Mouse (Mus musculus): ENCODE measurements around the gene Ddit4. TPM values are rescaled to one million over a fixed set of nuclear protein-coding genes. Genes with fewer than 3 reads are reported as not detected.

Ddit4 gene
- polyA plus RNA-seq, 1 experiment, result 62.7 TPM

GRCm38 (mm10) chr10:59974786-59975185, 23.2 kb upstream of the Ddit4 start:
- Histone ChIP-seq H3ac (ENCODE audit: control insufficient read depth, insufficient read length, low read depth) (no peak overlapping the region), H3K79me2 (ENCODE audit: control insufficient read depth, insufficient read depth) (no peaks in the 10 kb centered on the region), H3K36me3 (ENCODE audit: control insufficient read depth, insufficient read depth) (no peaks in the 10 kb centered on the region), H3K4me3 (ENCODE audit: insufficient read depth, poor library complexity, severe bottlenecking) (no peak overlapping the region), H3K27me3 (ENCODE audit: control insufficient read depth, insufficient read depth, insufficient read length) (no peaks in the 10 kb centered on the region), H3K79me3 (ENCODE audit: low read depth) (no peaks in the 10 kb centered on the region)
- TF ChIP-seq MYOG (IDR thresholded peaks at IDR 0.05; ENCODE audit: control insufficient read depth, extremely low read depth, insufficient read length), result no peak
- no peak for TF ChIP-seq CTCF (IDR thresholded peaks at IDR 0.05; ENCODE audit: control insufficient read depth, insufficient read depth, insufficient read length)
- no peak for TF ChIP-seq MAX (IDR thresholded peaks at IDR 0.05)
- TF ChIP-seq USF1 (IDR thresholded peaks at IDR 0.05; ENCODE audit: low read depth), result no peak
- no peak for TF ChIP-seq FOSL1 (IDR thresholded peaks at IDR 0.05; ENCODE audit: insufficient read depth, low read length, poor library complexity, severe bottlenecking)
- no peak for TF ChIP-seq CEBPB (IDR thresholded peaks at IDR 0.05; ENCODE audit: low read depth)
- TF ChIP-seq MYOD1 (IDR thresholded peaks at IDR 0.05; ENCODE audit: control insufficient read depth, insufficient read length, low read depth), result no peak

GRCm38 (mm10) chr10:59974191-59974664, 22.6 kb upstream of the Ddit4 start:
- Histone ChIP-seq H3K79me3 (ENCODE audit: low read depth) (no peaks in the 10 kb centered on the region), H3K36me3 (ENCODE audit: control insufficient read depth, insufficient read depth) (no peaks in the 10 kb centered on the region), H3ac (ENCODE audit: control insufficient read depth, insufficient read length, low read depth) (no peak overlapping the region), H3K79me2 (ENCODE audit: control insufficient read depth, insufficient read depth) (no peaks in the 10 kb centered on the region), H3K4me3 (ENCODE audit: insufficient read depth, poor library complexity, severe bottlenecking) (no peak overlapping the region), H3K27me3 (ENCODE audit: control insufficient read depth, insufficient read depth, insufficient read length) (no peaks in the 10 kb centered on the region)
- TF ChIP-seq MYOD1 (IDR thresholded peaks at IDR 0.05; ENCODE audit: control insufficient read depth, insufficient read length, low read depth) (no peak), MAX (IDR thresholded peaks at IDR 0.05) (no peak), USF1 (IDR thresholded peaks at IDR 0.05; ENCODE audit: low read depth) (no peak)

GRCm38 (mm10) chr10:59973400-59973799, 21.8 kb upstream of the Ddit4 start:
- Histone ChIP-seq H3K79me3 (ENCODE audit: low read depth) (no peaks in the 10 kb centered on the region), H3ac (ENCODE audit: control insufficient read depth, insufficient read length, low read depth) (no peak overlapping the region), H3K36me3 (ENCODE audit: control insufficient read depth, insufficient read depth) (no peaks in the 10 kb centered on the region), H3K79me2 (ENCODE audit: control insufficient read depth, insufficient read depth) (no peaks in the 10 kb centered on the region), H3K4me3 (ENCODE audit: insufficient read depth, poor library complexity, severe bottlenecking) (no peak overlapping the region), H3K27me3 (ENCODE audit: control insufficient read depth, insufficient read depth, insufficient read length) (no peaks in the 10 kb centered on the region)
- TF ChIP-seq USF1 (IDR thresholded peaks at IDR 0.05; ENCODE audit: low read depth) (no peak), MAX (IDR thresholded peaks at IDR 0.05) (no peak), CEBPB (IDR thresholded peaks at IDR 0.05; ENCODE audit: low read depth) (no peak), CTCF (IDR thresholded peaks at IDR 0.05; ENCODE audit: control insufficient read depth, insufficient read depth, insufficient read length) (no peak), FOSL1 (IDR thresholded peaks at IDR 0.05; ENCODE audit: insufficient read depth, low read length, poor library complexity, severe bottlenecking) (no peak), MYOD1 (IDR thresholded peaks at IDR 0.05; ENCODE audit: control insufficient read depth, insufficient read length, low read depth) (no peak), MYOG (IDR thresholded peaks at IDR 0.05; ENCODE audit: control insufficient read depth, extremely low read depth, insufficient read length) (no peak)

DNA sequence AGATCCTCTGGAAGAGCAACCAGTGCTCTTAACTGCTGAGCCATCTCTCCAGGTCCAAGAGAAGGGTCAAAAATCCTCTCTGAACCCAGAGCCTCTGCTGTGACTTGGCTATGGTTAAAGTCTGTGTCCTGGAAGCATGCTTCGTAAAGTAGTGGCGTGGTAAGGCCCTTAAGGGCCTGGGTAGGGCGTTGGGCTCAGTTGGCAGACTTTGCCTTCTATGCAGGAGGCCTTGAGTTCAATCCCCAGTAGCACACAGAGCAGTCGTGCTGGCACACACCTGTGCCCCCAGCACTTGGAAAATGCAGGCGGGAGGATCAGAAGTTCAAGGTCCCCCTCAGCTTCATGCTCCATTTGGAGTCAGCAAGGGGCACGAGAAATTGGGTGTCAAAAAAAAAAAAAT, 21.4 kb upstream of the Ddit4 start:
- no peak overlapping the region for H3ac ChIP-seq (ENCODE audit: control insufficient read depth, insufficient read length, low read depth)
- no peaks in the 10 kb centered on the region for H3K27me3 ChIP-seq (ENCODE audit: control insufficient read depth, insufficient read depth, insufficient read length)
- H3K79me2 ChIP-seq (ENCODE audit: control insufficient read depth, insufficient read depth), result no peaks in the 10 kb centered on the region
- H3K79me3 ChIP-seq (ENCODE audit: low read depth), result no peaks in the 10 kb centered on the region
- no peaks in the 10 kb centered on the region for H3K36me3 ChIP-seq (ENCODE audit: control insufficient read depth, insufficient read depth)
- H3K4me3 ChIP-seq (ENCODE audit: insufficient read depth, poor library complexity, severe bottlenecking), result no peak overlapping the region
- TF ChIP-seq MYOG (IDR thresholded peaks at IDR 0.05; ENCODE audit: control insufficient read depth, extremely low read depth, insufficient read length) (no peak), CTCF (IDR thresholded peaks at IDR 0.05; ENCODE audit: control insufficient read depth, insufficient read depth, insufficient read length) (no peak), MYOD1 (IDR thresholded peaks at IDR 0.05; ENCODE audit: control insufficient read depth, insufficient read length, low read depth) (no peak), CEBPB (IDR thresholded peaks at IDR 0.05; ENCODE audit: low read depth) (no peak), MAX (IDR thresholded peaks at IDR 0.05) (no peak), USF1 (IDR thresholded peaks at IDR 0.05; ENCODE audit: low read depth) (no peak), FOSL1 (IDR thresholded peaks at IDR 0.05; ENCODE audit: insufficient read depth, low read length, poor library complexity, severe bottlenecking) (no peak)

DNA sequence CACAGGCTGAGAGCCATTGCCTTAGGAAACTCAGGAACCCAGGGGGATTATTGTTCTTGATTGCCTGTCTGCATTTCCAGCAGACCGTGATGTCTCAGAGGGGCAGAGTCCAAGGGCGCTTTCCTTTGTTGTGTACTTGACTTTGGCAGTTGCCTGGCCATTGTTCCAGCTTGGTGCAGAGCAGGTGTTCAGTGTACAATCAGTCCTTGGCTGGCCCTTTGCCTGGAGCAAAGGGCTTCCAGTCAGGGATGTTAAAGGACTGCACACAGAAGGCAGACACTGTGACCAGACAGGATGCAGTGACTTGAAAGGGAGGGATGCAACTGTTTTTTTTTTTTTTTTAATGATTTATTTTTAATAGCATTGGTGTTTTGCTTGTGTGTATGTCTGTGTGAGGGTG, 20.9 kb upstream of the Ddit4 start:
- TF ChIP-seq CTCF (IDR thresholded peaks at IDR 0.05; ENCODE audit: control insufficient read depth, insufficient read depth, insufficient read length), result no peak
- TF ChIP-seq MYOD1 (IDR thresholded peaks at IDR 0.05; ENCODE audit: control insufficient read depth, insufficient read length, low read depth), result peak; percentile 3
- no peak for TF ChIP-seq MYOG (IDR thresholded peaks at IDR 0.05; ENCODE audit: control insufficient read depth, extremely low read depth, insufficient read length)
- no peak for TF ChIP-seq FOSL1 (IDR thresholded peaks at IDR 0.05; ENCODE audit: insufficient read depth, low read length, poor library complexity, severe bottlenecking)
- H3ac ChIP-seq (ENCODE audit: control insufficient read depth, insufficient read length, low read depth), result no peak overlapping the region
- no peaks in the 10 kb centered on the region for H3K79me2 ChIP-seq (ENCODE audit: control insufficient read depth, insufficient read depth)
- H3K27me3 ChIP-seq (ENCODE audit: control insufficient read depth, insufficient read depth, insufficient read length), result no peaks in the 10 kb centered on the region
- no peak overlapping the region for H3K4me3 ChIP-seq (ENCODE audit: insufficient read depth, poor library complexity, severe bottlenecking)
- H3K36me3 ChIP-seq (ENCODE audit: control insufficient read depth, insufficient read depth), result no peaks in the 10 kb centered on the region
- H3K79me3 ChIP-seq (ENCODE audit: low read depth), result no peaks in the 10 kb centered on the region

DNA sequence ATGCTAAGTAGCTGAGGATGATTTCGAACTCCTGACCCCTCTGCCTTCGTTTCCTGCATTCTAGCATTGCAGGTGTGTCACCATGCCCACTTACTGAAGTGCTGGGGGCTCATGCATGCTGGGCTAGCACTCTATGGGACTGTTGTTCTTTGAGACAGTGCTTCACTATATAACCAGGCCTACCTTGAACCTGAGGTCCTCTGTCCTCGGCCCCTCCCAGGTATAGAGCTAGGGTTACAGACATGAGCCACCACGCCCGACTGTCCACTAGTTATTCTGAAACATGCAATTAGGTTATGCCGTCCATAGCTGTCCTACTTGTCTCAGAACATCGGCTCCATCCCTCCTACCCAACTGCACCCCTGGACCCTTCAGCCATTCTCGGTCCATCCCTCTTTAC, 20.2 kb upstream of the Ddit4 start:
- TF ChIP-seq MYOD1 (IDR thresholded peaks at IDR 0.05; ENCODE audit: control insufficient read depth, insufficient read length, low read depth), result no peak
- no peak for TF ChIP-seq MAX (IDR thresholded peaks at IDR 0.05)
- no peak for TF ChIP-seq CTCF (IDR thresholded peaks at IDR 0.05; ENCODE audit: control insufficient read depth, insufficient read depth, insufficient read length)
- no peak for TF ChIP-seq FOSL1 (IDR thresholded peaks at IDR 0.05; ENCODE audit: insufficient read depth, low read length, poor library complexity, severe bottlenecking)
- TF ChIP-seq MYOG (IDR thresholded peaks at IDR 0.05; ENCODE audit: control insufficient read depth, extremely low read depth, insufficient read length), result no peak
- no peak for TF ChIP-seq USF1 (IDR thresholded peaks at IDR 0.05; ENCODE audit: low read depth)
- no peak for TF ChIP-seq CEBPB (IDR thresholded peaks at IDR 0.05; ENCODE audit: low read depth)
- Histone ChIP-seq H3K4me3 (ENCODE audit: insufficient read depth, poor library complexity, severe bottlenecking) (no peak overlapping the region), H3ac (ENCODE audit: control insufficient read depth, insufficient read length, low read depth) (no peak overlapping the region), H3K27me3 (ENCODE audit: control insufficient read depth, insufficient read depth, insufficient read length) (no peaks in the 10 kb centered on the region), H3K79me3 (ENCODE audit: low read depth) (no peaks in the 10 kb centered on the region), H3K36me3 (ENCODE audit: control insufficient read depth, insufficient read depth) (no peaks in the 10 kb centered on the region), H3K79me2 (ENCODE audit: control insufficient read depth, insufficient read depth) (no peaks in the 10 kb centered on the region)

Data from C2C12 (cell line).